Mouse (Mus musculus) gastrocnemius, adult 18-20 months (tissue): ENCODE data around the gene Lbh. TPM values are rescaled to one million over a fixed set of nuclear protein-coding genes. Genes with fewer than 3 reads are reported as not detected.
A peak's percentile ranks its signal among the peaks of the same experiment; 100 is the strongest.

Experiments
- DNase-seq: peaks from one replicate; pipeline ENCODE4 v3.0.0; 2021; ENCODE audit warnings: low spot score
- total RNA-seq, 2 experiments: library from RNA; stranded (reverse); gene quantifications; 2 replicates each; pipeline ENCODE4 v1.2.3; 2021

Lbh gene
- total RNA-seq, 2 experiments from 2014 or later, result 4.2 to 8.4 TPM

DNA sequence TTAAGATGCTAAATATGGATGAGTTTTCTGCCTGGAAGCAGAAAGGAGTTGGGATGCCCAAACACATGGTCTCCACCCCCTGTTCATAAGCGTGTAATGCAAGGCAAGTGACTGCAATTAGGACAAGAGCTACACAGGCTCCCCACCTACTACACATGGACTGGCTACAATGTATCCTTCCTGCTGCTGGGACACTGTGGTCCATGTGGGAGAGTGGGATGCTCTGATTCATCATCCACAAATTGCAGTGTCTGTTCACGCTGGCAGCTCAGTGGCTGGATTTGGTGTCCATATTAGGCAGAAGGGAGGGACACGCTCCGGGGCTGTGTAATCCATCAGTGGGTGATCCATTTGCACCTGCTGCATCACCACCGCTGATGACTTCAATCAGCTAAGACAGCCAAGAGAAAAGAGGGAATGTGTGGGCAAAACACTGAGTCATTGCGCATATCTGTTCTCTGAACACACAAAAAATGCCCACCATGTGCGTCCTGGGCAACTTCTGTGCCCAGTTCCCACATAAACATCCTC, 52.6 kb downstream of the Lbh start:
- no peak for DNase-seq

DNA sequence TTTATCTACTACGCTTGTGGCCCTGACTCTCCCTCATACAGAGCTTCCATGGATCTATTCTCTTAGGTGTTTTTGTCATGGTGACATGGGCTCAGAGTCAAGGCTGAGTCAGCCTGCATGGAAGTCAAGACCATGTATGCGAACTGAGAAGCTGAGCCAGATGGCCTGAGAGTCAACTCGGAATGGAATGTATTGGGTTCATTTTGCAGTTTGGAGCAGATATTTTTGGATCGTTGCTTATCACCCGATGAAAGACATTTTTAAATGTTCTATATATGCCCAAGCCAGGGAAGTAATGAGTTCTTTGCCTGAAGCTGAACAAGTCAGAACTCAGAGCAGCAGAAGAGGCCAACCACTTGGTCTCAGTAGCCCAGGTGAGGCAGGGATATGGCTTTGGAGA, 54.9 kb downstream of the Lbh start:
- DNase-seq, result no peak

DNA sequence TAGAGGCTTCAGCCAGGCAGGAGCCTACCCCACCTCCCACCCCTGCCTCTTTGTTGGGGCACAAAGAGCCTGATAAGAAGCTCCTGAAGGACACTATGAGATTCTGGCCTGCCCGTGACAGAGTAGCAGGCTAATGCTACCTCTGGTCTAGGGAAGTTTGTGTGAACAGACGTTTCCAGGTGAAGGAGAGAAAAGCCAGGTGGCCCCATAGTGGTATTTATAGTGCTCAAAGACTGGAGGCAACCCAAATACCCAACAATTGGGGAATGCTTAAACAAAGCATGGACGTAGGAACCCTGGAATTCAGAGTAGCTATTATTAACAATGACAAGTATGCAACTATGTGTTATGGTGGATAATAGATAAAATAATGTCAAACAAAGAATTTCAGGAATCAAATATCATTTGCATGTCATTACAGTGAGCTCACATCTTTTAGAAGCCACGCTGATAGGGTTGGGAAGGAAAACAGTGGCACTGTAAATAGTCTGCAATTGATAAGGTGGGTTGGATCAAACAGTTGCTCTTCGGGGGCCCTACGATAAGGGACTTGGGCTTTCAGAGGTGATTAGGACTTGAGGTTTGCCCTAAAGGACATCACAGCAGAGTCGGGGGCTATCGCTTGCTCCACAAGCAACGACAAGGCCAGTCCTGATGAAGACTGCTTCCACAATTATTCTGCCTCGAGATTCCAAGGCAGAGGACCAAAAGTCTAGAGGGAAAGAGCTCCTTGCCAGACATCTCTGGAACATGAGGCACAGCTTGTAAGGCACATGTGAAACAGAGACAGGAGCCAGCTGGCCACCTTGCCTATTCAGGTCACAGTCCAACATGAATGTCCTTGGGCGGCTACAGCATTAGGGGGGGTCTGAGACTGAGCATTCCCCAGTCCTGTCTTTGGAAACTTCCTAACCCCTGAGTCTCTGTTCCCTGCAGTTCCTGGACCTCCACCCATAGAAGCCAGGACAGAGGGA, 58.4 kb downstream of the Lbh start:
- peak; percentile 60 for DNase-seq

DNA sequence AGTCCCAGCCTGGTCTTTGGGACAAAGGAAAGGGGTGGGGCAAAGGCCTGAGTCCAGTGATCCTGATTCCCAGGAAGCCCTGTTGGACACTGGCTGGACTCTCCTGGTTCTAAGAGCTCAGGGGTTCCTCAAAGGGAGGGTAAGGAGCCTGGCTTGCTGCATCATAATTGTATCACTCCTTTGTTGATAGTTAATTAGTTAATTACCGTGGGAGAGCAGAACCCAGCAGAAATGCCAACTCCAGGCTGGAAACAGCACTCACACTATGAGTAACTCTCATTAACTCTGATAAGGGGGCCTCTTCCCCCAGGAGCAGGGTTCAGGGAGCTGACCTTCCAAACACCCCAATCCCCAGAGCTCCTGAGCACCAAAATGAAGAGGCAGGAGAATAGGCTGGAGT, 59.5 kb downstream of the Lbh start:
- DNase-seq, result no peak

DNA sequence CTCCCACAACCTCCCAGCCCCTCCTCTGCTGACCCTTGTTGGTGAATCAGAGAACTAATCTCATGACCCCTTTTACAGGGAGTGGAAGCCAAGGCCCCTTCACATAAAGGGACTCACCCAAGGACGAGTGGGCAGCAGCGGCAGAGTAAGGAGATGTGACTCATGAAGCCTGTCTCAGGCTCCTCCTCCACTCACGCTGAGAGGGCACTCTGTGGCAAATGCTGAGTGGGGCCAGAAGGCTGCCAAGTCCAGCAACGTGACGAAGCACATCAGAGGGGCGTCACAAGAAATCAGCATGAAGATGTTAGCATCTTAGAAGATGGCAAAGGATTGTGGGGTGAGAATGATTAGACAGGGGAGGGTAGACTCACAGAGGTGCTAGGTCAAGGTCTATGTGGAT, 64.1 kb downstream of the Lbh start:
- DNase-seq, result no peak

DNA sequence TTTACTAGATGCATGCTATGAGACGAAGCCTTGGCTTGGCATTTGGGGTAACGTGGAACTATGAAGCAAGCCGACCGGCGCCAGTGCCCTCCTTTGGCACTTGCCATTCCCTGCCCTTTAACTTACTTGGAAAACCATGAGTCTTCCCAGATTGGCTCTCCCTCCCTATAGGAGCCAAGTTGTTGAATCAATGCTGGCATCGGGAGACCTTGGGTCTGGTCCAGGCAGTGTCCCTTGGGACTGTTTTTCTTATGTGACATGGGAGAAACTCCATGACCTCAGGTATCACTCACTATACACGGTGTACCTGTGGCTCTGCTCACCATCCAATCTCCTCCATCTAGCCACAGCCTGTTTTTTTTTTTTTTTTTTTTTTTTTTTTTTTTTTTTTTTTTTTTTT, 65.4 kb downstream of the Lbh start:
- no peak for DNase-seq

DNA sequence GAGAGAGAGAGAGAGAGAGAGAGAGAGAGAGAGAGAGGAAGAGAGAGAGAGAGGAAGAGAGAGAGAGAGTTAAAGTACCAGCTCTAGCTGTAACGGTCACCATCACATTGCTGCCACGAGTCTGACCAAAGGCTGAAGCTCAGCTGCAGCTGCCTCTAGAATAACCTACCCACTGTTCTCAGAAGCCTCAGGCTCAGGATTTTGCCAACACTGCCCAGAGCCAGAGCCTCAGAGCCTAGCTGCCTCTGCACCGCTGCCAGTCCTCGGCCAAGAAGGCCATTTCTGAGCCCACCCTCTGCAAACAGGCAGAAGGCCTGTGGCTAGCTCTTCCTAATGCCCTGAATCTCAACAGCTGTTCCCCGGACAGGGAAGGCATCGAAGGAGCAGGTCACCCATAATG, 70.9 kb downstream of the Lbh start:
- no peak for DNase-seq

Other genes starting within 250 kb of the Lbh start
- 10 to 100 TPM; 30.2 to 30.7 TPM for gene Ypel5, start 81.9 kb upstream of the Lbh start, total RNA-seq
- gene Lclat1, start 189.7 kb downstream of the Lbh start, total RNA-seq, result 10 to 100 TPM; 16.6 to 21.4 TPM